Mouse (Mus musculus): Measurements from ENCODE around the gene Enox1.
A peak's percentile ranks its signal among the peaks of the same experiment; 100 is the strongest.

The Enox1 gene

GRCm38 (mm10) chr14:77377439-77377838 is 220.9 kb downstream of the Enox1 start:
- DNase-seq, result no peak

- no peak for DNase-seq
Observed at GRCm38 (mm10) chr14:77377873-77378272, 221.3 kb downstream of the Enox1 start.

GRCm38 (mm10) chr14:77381532-77381931 is 225.0 kb downstream of the Enox1 start:
- DNase-seq, result no peak

GRCm38 (mm10) chr14:77385621-77386020 is 229.1 kb downstream of the Enox1 start:
- DNase-seq, result no peak

GRCm38 (mm10) chr14:77387877-77388276 is 231.3 kb downstream of the Enox1 start:
- no peak for DNase-seq

- no peak for DNase-seq
Observed at GRCm38 (mm10) chr14:77389276-77389675, 232.7 kb downstream of the Enox1 start.

GRCm38 (mm10) chr14:77392476-77392875 is 235.9 kb downstream of the Enox1 start:
- no peak for DNase-seq

GRCm38 (mm10) chr14:77406241-77407114 is 249.9 kb downstream of the Enox1 start:
- no peak for DNase-seq

- DNase-seq, result peak; percentile 27
Observed at GRCm38 (mm10) chr14:77409271-77409940, 252.8 kb downstream of the Enox1 start.

- DNase-seq, result no peak
Observed at GRCm38 (mm10) chr14:77410354-77410753, 253.8 kb downstream of the Enox1 start.

GRCm38 (mm10) chr14:77413106-77413505 is 256.5 kb downstream of the Enox1 start:
- DNase-seq, result peak; percentile 49

- no peak for DNase-seq
Observed at GRCm38 (mm10) chr14:77416358-77416757, 259.8 kb downstream of the Enox1 start.

GRCm38 (mm10) chr14:77421031-77421430 is 264.5 kb downstream of the Enox1 start:
- no peak for DNase-seq

GRCm38 (mm10) chr14:77423194-77423593 is 266.6 kb downstream of the Enox1 start:
- no peak for DNase-seq

GRCm38 (mm10) chr14:77439426-77439825 is 282.9 kb downstream of the Enox1 start:
- DNase-seq, result no peak

GRCm38 (mm10) chr14:77440805-77441204 is 284.2 kb downstream of the Enox1 start:
- no peak for DNase-seq

- no peak for DNase-seq
Observed at GRCm38 (mm10) chr14:77441541-77441940, 285.0 kb downstream of the Enox1 start.

- DNase-seq, result no peak
Observed at GRCm38 (mm10) chr14:77448001-77448400, 291.4 kb downstream of the Enox1 start.

GRCm38 (mm10) chr14:77451916-77452315 is 295.4 kb downstream of the Enox1 start:
- DNase-seq, result no peak

- no peak for DNase-seq
Observed at GRCm38 (mm10) chr14:77456066-77456465, 299.5 kb downstream of the Enox1 start.

GRCm38 (mm10) chr14:77456876-77457275 is 300.3 kb downstream of the Enox1 start:
- DNase-seq, result no peak

- DNase-seq, result peak; percentile 35
Observed at GRCm38 (mm10) chr14:77458217-77458616, 301.7 kb downstream of the Enox1 start.

- DNase-seq, result no peak
Observed at GRCm38 (mm10) chr14:77463919-77464318, 307.4 kb downstream of the Enox1 start.

GRCm38 (mm10) chr14:77464782-77465181 is 308.2 kb downstream of the Enox1 start:
- no peak for DNase-seq

Data from thymus, postnatal 4 days (tissue).